Mouse (Mus musculus): Measurements from ENCODE around the gene Lim2. TPM values are rescaled to one million over a fixed set of nuclear protein-coding genes. Genes with fewer than 3 reads are reported as not detected.
"Not testable (repeated sequence)": the region's sequence is repeated elsewhere in the genome, so short reads cannot be mapped to it uniquely, and the experiment has no call there.

The Lim2 gene
- not detected in 2 replicates for polyA plus RNA-seq (2015; fragmentation: Nextera tagmentation; extraction: Ambion mirVana)

DNA sequence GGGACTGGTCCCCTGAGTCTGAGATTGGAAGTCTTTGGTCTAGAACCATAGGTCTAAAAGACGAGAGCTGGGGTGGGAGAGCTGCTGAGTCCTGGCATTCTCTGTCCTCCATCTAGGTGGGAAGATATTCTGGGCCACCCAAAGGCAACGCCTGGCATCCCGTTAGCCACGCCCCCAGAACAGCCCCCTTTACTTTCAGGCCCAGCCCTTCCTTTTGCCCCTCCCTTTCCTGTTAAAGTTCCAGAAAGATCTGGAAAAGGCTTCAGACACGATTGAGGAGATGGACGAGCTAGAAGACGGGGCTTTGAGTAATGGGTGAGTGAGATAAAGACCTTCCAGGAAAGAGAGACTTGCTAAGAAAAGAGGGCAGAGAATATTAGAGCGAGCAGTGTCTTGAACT is at the start of gene Lim2:
Lim2 (plus strand) TSS at position 265 of the 400 bp plus-strand sequence.
- Histone ChIP-seq H3K36me3 (replicated peaks) (no peaks in the 10 kb centered on the region), H3K27ac (replicated peaks) (no peak within 1 kb of the TSS), H3K4me2 (no peak within 1 kb of the TSS), H3K9me3 (replicated peaks) (no peaks in the 10 kb centered on the region), H3K4me1 (replicated peaks) (no peaks in the 10 kb centered on the region; the same call in 1 of the 2 replicates), H3K4me3 (replicated peaks) (no peak within 1 kb of the TSS), H3K9ac (no peak within 1 kb of the TSS), H3K27me3 (no peaks in the 10 kb centered on the region)
- no peak for ATAC-seq (ENCODE audit: insufficient read depth)
- 43% methylated on average over 8 of the region's 8 CpGs for WGBS (ENCODE audit: insufficient replicate concordance)

DNA sequence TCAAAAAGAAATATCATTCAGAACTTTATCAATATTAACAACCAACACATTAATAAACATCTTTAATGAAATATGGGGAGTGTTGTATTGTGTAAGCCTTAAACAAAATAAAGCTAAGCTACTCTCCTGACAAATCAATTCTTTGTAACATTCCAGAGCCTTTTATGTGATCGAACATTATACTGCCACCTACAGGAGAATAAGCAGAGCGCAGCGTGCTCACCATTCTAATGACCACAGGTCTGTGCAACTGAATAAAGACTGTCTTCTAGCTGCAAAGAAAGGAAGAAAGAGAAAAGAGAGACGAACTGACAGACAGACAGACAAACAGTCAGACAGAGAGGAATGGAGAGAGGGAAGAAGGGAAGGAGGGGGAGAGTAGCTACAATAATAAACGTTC is 49.2 kb upstream of the Lim2 start:
- H3K36me3 ChIP-seq (replicated peaks) = no peaks in the 10 kb centered on the region
- WGBS (ENCODE audit: insufficient replicate concordance) = 10% methylated on average over 5 of the region's 5 CpGs
- H3K4me1 ChIP-seq (replicated peaks) = no peaks in the 10 kb centered on the region; the same call in 1 of the 2 replicates
- H3K4me2 ChIP-seq = no peak overlapping the region
- H3K9me3 ChIP-seq (replicated peaks) = no peaks in the 10 kb centered on the region
- H3K9ac ChIP-seq = no peak overlapping the region
- no peak for ATAC-seq (ENCODE audit: insufficient read depth)
- no peak overlapping the region for H3K27ac ChIP-seq (replicated peaks)
- H3K27me3 ChIP-seq = no peaks in the 10 kb centered on the region
- H3K4me3 ChIP-seq (replicated peaks) = no peak overlapping the region

DNA sequence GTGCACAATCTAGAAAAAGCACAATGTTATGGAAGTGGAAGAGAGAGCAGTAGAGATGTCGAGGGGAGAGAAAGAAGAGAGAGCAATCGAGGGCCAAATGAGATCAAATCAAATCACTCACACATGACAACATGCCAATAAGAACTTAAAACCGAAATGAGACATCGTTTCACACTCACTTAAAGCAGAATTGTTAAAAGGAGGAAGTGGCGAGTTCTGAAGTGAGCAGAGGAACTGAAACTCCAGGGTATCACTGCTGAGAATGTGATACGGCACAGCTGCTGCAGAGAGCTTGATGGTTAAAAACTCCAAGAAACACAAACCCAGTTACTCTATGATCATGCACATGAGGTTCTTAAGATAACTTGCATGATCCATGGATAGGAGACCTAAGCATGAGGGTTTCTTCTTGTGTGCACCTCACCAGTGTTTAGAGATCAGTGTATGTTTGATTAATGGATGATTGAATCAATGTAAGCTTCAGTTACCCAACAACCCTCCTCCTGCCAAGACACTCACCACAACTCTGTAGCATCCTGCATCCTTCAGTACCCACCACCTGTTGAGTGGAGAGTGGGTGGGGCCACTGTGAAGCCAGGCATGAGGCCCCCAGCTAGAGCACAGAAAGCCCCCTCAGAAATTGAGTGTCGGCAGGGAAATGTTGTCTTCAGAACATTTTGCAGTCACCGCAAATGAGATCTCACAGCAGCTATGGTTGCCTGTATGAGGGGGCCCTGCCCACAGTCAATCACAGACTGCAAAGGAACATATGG is 34.9 kb upstream of the Lim2 start:
- Histone ChIP-seq H3K9me3 (replicated peaks) (no peaks in the 10 kb centered on the region), H3K9ac (no peak overlapping the region), H3K4me1 (replicated peaks) (no peaks in the 10 kb centered on the region), H3K36me3 (replicated peaks) (no peaks in the 10 kb centered on the region), H3K27me3 (no peaks in the 10 kb centered on the region), H3K4me3 (replicated peaks) (no peak overlapping the region), H3K4me2 (no peak overlapping the region), H3K27ac (replicated peaks) (no peak overlapping the region)
- 31% methylated on average over 8 of the region's 8 CpGs for WGBS (ENCODE audit: insufficient replicate concordance)
- ATAC-seq (ENCODE audit: insufficient read depth) = no peak

DNA sequence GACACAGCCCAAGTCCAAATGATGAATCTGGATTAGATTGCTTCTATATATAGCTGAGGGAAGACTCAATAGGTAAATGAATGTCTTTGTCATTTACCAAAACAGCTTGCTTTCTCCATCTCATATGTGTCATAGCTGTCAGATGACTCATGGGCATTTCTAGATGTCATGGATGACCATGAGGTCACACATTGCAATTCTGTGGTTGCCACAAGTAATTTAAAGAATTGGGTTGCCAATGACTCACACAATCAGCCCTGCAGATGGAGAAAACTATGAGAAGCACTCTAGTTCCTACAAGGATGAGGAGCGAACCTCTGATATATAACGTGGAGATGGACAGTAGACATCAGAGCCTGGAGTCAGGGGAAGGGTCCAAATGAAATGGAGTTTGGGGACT is 28.0 kb upstream of the Lim2 start:
- Histone ChIP-seq H3K9me3 (replicated peaks) (no peaks in the 10 kb centered on the region), H3K9ac (no peak overlapping the region), H3K4me3 (replicated peaks) (no peak overlapping the region), H3K36me3 (replicated peaks) (no peaks in the 10 kb centered on the region), H3K4me2 (no peak overlapping the region), H3K4me1 (replicated peaks) (no peaks in the 10 kb centered on the region), H3K27ac (replicated peaks) (no peak overlapping the region), H3K27me3 (no peaks in the 10 kb centered on the region)
- WGBS (ENCODE audit: insufficient replicate concordance) = 57% methylated on average over 2 of the region's 2 CpGs
- ATAC-seq (ENCODE audit: insufficient read depth) = no peak

DNA sequence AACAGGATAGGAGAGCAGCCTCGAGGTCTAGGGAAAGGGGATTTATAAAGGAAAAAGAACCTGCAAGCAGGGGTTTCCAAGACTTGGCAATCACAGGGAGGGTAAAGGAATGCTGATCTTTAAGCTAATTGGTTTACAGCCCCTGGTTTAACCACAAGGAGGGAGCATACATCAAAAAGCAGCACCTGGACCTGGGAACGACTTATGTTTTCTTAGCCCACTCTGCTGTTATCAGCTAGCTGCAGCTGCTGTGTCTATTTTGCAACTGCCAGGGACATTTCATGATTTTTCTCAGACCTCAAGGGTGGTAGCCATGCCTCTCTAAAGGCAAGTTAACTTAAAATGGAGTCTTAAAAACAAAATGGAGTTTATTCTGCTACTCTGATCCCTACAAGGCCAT is 24.8 kb upstream of the Lim2 start:
- no peak overlapping the region for H3K9ac ChIP-seq
- no peaks in the 10 kb centered on the region for H3K9me3 ChIP-seq (replicated peaks)
- H3K4me1 ChIP-seq (replicated peaks) = no peaks in the 10 kb centered on the region
- no peaks in the 10 kb centered on the region for H3K36me3 ChIP-seq (replicated peaks)
- WGBS (ENCODE audit: insufficient replicate concordance) = 15% methylated on average over 2 of the region's 2 CpGs
- ATAC-seq (ENCODE audit: insufficient read depth) = no peak
- no peak overlapping the region for H3K27ac ChIP-seq (replicated peaks)
- H3K27me3 ChIP-seq = no peaks in the 10 kb centered on the region
- no peak overlapping the region for H3K4me2 ChIP-seq
- no peak overlapping the region for H3K4me3 ChIP-seq (replicated peaks)

DNA sequence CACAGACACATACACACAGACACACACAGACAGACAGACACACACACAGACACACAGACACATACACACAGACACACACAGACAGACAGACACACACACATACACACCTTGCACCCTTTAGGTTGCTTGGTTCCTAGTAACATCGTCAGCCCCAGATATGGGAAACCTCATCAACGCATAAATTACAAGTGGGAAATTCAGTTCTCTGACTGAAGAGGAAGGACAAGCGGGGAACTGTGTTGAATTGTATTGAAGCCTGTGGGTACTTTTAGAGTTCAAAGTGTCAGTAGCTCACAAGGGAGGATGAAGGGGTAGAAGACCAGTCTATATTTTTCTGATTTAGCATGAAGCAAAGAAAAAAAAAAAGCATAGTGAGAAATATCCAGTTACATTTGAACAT is 19.9 kb upstream of the Lim2 start:
- Histone ChIP-seq H3K4me1 (replicated peaks) (no peaks in the 10 kb centered on the region), H3K4me2 (no peak overlapping the region), H3K27ac (replicated peaks) (no peak overlapping the region), H3K27me3 (no peaks in the 10 kb centered on the region), H3K36me3 (replicated peaks) (no peaks in the 10 kb centered on the region), H3K9me3 (replicated peaks) (no peaks in the 10 kb centered on the region), H3K9ac (no peak overlapping the region), H3K4me3 (replicated peaks) (no peak overlapping the region)
- WGBS (ENCODE audit: insufficient replicate concordance) = 53% methylated on average over 3 of the region's 3 CpGs
- ATAC-seq (ENCODE audit: insufficient read depth) = no peak

DNA sequence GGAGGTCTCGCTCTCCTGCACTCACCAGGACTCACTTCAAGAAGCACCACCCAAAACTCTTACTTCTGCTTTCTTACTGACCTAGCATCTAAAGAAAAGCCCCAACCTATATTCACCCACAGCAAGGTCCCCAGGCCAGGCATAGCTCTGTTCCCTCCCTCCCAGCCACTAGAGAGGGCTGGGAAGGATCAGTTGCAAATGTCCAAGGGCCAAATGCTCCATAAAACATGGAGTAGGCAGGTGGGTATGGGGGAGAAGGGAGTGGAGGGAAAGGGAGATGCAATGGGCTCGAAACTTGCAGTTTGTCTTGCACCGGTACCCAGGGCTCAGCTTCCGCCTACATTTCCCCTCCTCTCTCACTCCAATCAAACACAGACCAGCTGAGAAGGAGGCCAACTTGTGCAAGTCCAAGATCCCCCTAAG is 19.3 kb upstream of the Lim2 start, which contains the start of gene Siglecg:
Siglecg (plus strand) TSS at position 74 of the 423 bp plus-strand sequence.
- ATAC-seq (ENCODE audit: insufficient read depth) = no peak
- Histone ChIP-seq H3K4me3 (replicated peaks) (no peak within 1 kb of the TSS), H3K36me3 (replicated peaks) (no peaks in the 10 kb centered on the region), H3K4me2 (no peak within 1 kb of the TSS; the same call in 1 of the 2 replicates), H3K27ac (replicated peaks) (no peak within 1 kb of the TSS), H3K9ac (no peak within 1 kb of the TSS), H3K27me3 (no peaks in the 10 kb centered on the region), H3K9me3 (replicated peaks) (no peaks in the 10 kb centered on the region), H3K4me1 (replicated peaks) (no peaks in the 10 kb centered on the region)
- WGBS (ENCODE audit: insufficient replicate concordance) = 26% methylated on average over 4 of the region's 4 CpGs

DNA sequence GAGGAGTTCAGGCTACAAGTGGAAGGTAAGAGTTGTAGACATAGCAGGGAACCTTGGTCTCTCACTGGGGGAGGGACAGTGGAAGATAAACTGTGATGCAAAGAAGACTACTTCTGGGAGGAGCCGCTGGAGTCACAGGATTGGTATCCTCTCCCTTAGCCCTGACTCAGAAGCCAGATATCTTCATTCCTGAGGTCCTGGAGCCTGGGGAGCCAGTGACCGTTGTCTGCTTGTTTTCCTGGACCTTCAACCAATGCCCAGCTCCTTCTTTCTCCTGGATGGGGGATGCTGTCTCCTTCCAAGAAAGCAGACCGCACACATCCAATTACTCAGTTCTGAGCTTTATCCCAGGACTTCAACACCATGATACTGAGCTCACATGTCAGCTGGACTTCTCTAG is 18.4 kb upstream of the Lim2 start:
- no peaks in the 10 kb centered on the region for H3K36me3 ChIP-seq (replicated peaks)
- no peak for ATAC-seq (ENCODE audit: insufficient read depth)
- no peak overlapping the region for H3K9ac ChIP-seq
- no peak overlapping the region for H3K4me2 ChIP-seq
- no peaks in the 10 kb centered on the region for H3K27me3 ChIP-seq
- no peaks in the 10 kb centered on the region for H3K4me1 ChIP-seq (replicated peaks)
- H3K9me3 ChIP-seq (replicated peaks) = no peaks in the 10 kb centered on the region
- no peak overlapping the region for H3K4me3 ChIP-seq (replicated peaks)
- WGBS (ENCODE audit: insufficient replicate concordance) = 67% methylated on average over 3 of the region's 3 CpGs
- no peak overlapping the region for H3K27ac ChIP-seq (replicated peaks)

DNA sequence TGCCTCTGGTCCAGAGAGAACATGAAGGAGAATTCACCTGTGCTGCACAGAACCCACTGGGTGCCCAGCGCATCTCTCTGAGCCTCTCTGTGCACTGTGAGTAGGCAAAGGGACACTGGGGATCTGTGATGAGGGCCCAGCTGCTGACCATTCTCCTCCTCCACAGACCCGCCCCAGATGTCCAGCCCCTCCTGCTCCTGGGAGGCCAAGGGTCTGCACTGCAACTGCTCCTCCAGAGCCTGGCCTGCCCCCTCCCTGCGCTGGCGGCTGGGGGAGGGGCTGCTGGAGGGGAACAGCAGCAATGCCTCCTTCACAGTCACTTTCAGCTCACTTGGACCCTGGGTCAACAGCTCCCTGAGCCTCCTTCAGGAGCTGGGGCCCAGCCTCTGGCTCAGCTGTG is 15.7 kb upstream of the Lim2 start:
- H3K27me3 ChIP-seq; ATAC-seq (ENCODE audit: insufficient read depth); H3K27ac ChIP-seq (replicated peaks); H3K4me3 ChIP-seq (replicated peaks); H3K9ac ChIP-seq; H3K9me3 ChIP-seq (replicated peaks); H3K36me3 ChIP-seq (replicated peaks); H3K4me1 ChIP-seq (replicated peaks); H3K4me2 ChIP-seq: not testable (repeated sequence)
- 30% methylated on average over 4 of the region's 4 CpGs for WGBS (ENCODE audit: insufficient replicate concordance)

DNA sequence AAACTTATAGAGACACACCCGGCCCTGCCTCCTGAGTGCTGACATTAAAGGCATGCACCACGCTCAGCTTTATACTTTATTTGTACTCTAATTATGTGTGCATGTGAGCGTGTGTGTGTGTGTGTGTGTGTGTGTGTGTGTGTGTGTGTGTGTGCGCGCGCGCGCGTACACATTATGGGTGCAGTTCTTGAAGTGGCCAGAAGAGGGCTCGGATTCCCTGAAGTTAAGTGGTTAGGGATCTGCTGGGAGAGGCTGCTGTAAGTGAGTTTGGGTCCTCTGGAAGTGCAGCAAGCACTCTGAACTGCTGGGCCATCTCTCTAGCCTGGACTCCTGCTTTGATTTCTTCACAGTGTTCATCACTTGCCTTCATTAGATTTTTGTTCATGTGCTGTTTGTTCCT is 10.2 kb upstream of the Lim2 start:
- WGBS (ENCODE audit: insufficient replicate concordance) = 76% methylated on average over 10 of the region's 10 CpGs
- Histone ChIP-seq H3K4me1 (replicated peaks) (no peaks in the 10 kb centered on the region), H3K4me3 (replicated peaks) (no peak overlapping the region), H3K27ac (replicated peaks) (no peak overlapping the region), H3K4me2 (no peak overlapping the region), H3K9ac (no peak overlapping the region), H3K9me3 (replicated peaks) (no peaks in the 10 kb centered on the region), H3K27me3 (no peaks in the 10 kb centered on the region), H3K36me3 (replicated peaks) (no peaks in the 10 kb centered on the region)
- no peak for ATAC-seq (ENCODE audit: insufficient read depth)

DNA sequence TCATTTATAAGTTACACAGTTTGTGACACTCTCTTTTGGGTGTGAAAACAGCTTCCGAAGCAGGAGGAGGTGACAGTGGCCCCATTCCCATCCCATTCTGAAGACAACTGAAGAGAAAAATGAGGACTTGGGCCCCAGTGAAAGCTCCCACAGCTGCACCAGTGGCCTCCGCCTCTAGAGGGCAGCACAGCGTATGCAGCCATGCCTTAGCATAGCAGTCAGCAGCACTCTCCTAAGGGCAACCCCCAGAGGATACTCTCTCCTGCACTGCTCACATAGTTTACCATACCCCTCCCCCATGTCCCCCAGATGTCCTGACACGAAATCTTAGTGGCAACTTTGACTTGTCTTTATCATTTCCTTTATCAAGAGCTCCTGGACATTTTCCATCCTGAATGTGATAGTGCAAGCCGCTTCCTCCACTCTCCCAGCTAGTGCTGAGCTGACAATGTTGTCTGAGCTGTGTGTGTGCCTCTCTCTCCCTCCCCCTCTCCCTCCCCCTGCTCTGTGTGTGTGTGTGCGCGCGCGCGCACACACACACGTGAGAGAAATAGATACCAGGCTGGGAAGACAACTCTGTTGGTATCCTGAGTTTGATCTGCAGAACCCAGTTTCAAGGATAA is 4.4 kb upstream of the Lim2 start:
- no peaks in the 10 kb centered on the region; the same call in 1 of the 2 replicates for H3K4me1 ChIP-seq (replicated peaks)
- WGBS (ENCODE audit: insufficient replicate concordance) = 10% methylated on average over 11 of the region's 11 CpGs
- H3K36me3 ChIP-seq (replicated peaks) = no peaks in the 10 kb centered on the region
- H3K27me3 ChIP-seq = no peaks in the 10 kb centered on the region
- H3K9me3 ChIP-seq (replicated peaks) = no peaks in the 10 kb centered on the region
- H3K9ac ChIP-seq = no peak overlapping the region
- no peak overlapping the region for H3K27ac ChIP-seq (replicated peaks)
- no peak overlapping the region for H3K4me3 ChIP-seq (replicated peaks)
- peak; percentile 79 for ATAC-seq (ENCODE audit: insufficient read depth)
- no peak overlapping the region; the same call in 1 of the 2 replicates for H3K4me2 ChIP-seq

Data from liver, embryonic 15.5 days (tissue).